Mouse (Mus musculus) mouse trophoblast stem cell (cell line): ENCODE data around the gene Slc6a16.

Source experiments
- in situ Hi-C, 2 experiments: fragments of 300-500 bp; cut with MseI, MboI; formaldehyde crosslinking; loops; 2 replicates in 1 of 2; 3 replicates in 1 of 2; pipeline ENCODE4 v1.15.1; 2025

The Slc6a16 gene

GRCm38 (mm10) chr7:45240633-45241388, at the start of gene Slc6a16:
Gene Slc6a16 (plus strand): TSS chr7:45241085.
- in situ Hi-C loops, result no loop called here

- in situ Hi-C loops, result no loop called here
Measured at GRCm38 (mm10) chr7:45191161-45191560, 49.7 kb upstream of the Slc6a16 start.

- in situ Hi-C loops, result no loop called here
Measured at GRCm38 (mm10) chr7:45191803-45192363, 49.0 kb upstream of the Slc6a16 start.

GRCm38 (mm10) chr7:45192585-45193310, 48.1 kb upstream of the Slc6a16 start:
- in situ Hi-C loops, result no loop called here

- in situ Hi-C loops, result no loop called here
Measured at GRCm38 (mm10) chr7:45193406-45193805, 47.5 kb upstream of the Slc6a16 start.

GRCm38 (mm10) chr7:45193871-45194785, 46.8 kb upstream of the Slc6a16 start:
- in situ Hi-C loops, result no loop called here

- in situ Hi-C loops, result no loop called here
Measured at GRCm38 (mm10) chr7:45195341-45196175, 45.3 kb upstream of the Slc6a16 start.

GRCm38 (mm10) chr7:45196176-45196535, 44.7 kb upstream of the Slc6a16 start:
- in situ Hi-C loops, result no loop called here

GRCm38 (mm10) chr7:45196994-45197393, 43.9 kb upstream of the Slc6a16 start:
- in situ Hi-C loops, result no loop called here

GRCm38 (mm10) chr7:45198435-45198834, 42.5 kb upstream of the Slc6a16 start:
- in situ Hi-C loops, result no loop called here

GRCm38 (mm10) chr7:45198961-45199360, 41.9 kb upstream of the Slc6a16 start:
- in situ Hi-C loops, result no loop called here

- in situ Hi-C loops, result loop anchor here in 1 of 2 experiments (5.0 kb wide), 1 partner anchor 40 kb away; the partner anchor contains the start of gene Slc17a7
Measured at GRCm38 (mm10) chr7:45202654-45203053, 38.2 kb upstream of the Slc6a16 start.

- in situ Hi-C loops, result loop anchor here in 1 of 2 experiments (5.0 kb wide), 1 partner anchor 42 kb away; the partner anchor contains the start of gene Slc17a7
Measured at GRCm38 (mm10) chr7:45204380-45205143, 36.3 kb upstream of the Slc6a16 start, which contains the start of gene Ccdc155. Gene Ccdc155 (minus strand): TSS chr7:45204892.

GRCm38 (mm10) chr7:45208260-45208659, 32.6 kb upstream of the Slc6a16 start:
- in situ Hi-C loops, result no loop called here

GRCm38 (mm10) chr7:45211070-45211469, 29.8 kb upstream of the Slc6a16 start:
- in situ Hi-C loops, result no loop called here

GRCm38 (mm10) chr7:45211851-45212251, 29.0 kb upstream of the Slc6a16 start, which contains the start of gene Dkkl1:
Gene Dkkl1 (minus strand): TSS chr7:45212147.
- in situ Hi-C loops, result no loop called here

GRCm38 (mm10) chr7:45212356-45212755, 28.5 kb upstream of the Slc6a16 start:
- in situ Hi-C loops, result no loop called here

- in situ Hi-C loops, result no loop called here
Measured at GRCm38 (mm10) chr7:45213708-45214107, 27.2 kb upstream of the Slc6a16 start.

- in situ Hi-C loops, result no loop called here
Measured at GRCm38 (mm10) chr7:45215673-45216441, 25.0 kb upstream of the Slc6a16 start, which contains the start of gene Tead2. Gene Tead2 (plus strand): TSS chr7:45215753.
